Mouse (Mus musculus): Measurements from ENCODE around the gene 2410137M14Rik. TPM values are rescaled to one million over a fixed set of nuclear protein-coding genes. Genes with fewer than 3 reads are reported as not detected.

2410137M14Rik gene
- total and polyA plus RNA-seq, 3 experiments: 0.40 TPM; not detected in 2

DNA sequence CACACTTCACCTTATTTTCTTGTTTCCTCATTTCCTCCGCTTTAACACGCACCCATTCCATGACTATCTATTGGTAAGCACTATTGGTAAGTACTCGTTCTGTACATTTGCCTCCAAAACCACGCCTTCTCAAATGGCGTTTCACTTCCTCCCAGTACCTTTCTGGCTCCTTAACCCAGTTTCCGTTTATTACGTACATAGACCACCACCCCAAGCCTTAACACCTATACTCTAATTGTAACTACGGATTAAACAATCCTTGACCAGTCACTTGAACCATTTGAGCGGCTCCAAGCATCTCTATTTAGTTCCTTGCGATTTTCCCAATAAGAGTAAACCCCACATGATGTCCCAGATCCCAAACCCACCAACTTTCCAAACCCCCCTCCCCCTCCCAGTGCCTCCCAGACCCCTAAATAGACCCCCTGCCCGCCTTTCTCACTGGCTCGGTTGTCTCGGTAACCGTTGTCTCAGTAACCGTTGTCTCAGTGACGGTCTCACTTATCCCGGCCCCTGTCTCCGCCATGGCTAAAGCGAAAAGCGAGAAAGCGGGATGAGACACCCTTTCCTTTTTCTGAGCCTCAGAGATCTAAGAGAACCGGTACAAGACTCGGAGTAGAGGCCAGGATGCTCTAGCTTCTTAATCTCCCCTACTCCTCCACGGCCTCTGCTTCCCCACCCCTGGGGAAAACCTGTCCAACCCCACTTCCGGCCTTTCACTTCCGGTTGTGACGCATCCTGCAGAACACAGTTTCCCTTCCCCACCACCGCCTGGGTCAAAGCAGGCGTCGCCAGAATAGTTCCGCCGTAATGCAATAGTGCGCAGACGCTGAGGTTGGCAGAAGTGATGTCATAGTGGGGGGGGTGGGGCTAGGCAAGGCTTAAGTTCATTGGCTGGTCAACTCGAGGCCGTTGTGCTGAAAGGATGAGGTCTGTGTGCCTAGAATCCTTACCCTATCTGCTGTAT, 29.8 kb downstream of the 2410137M14Rik start, which contains the start of gene Ppp1r11:
Ppp1r11 (minus strand) TSS at position 761 of the 967 bp plus-strand sequence.
- Histone ChIP-seq H3K9ac (ENCODE audit: insufficient read depth, low read depth) (peak within 1 kb of the TSS; percentile 100), H3K4me2 (ENCODE audit: insufficient read depth, low read depth, poor library complexity, severe bottlenecking) (peak within 1 kb of the TSS; percentile 71), H3K79me2 (replicated peaks; ENCODE audit: control insufficient read depth, extremely low read depth, insufficient read depth, poor library complexity, severe bottlenecking) (peaks cover 20% of the 10 kb centered on the region), H3K4me1 (ENCODE audit: control insufficient read depth in 1 of 2, insufficient read depth in 2 of 2) (peaks cover 0 to 8% of the 10 kb centered on the region in 2 experiments; a peak in 2 of 4 replicates), H3K9me3 (replicated peaks; ENCODE audit: low read length) (no peaks in the 10 kb centered on the region), H3K27ac (ENCODE audit: insufficient read depth, low read depth) (peak within 1 kb of the TSS; percentile 84), H3K4me3 (replicated peaks in 1 of 3; ENCODE audit: low read depth in 2 of 3, low read length in 2 of 3, poor library complexity in 1 of 3) (peak within 1 kb of the TSS; percentile 72 to 98 (median 91)), H3K36me3 (replicated peaks in 1 of 2; ENCODE audit: control insufficient read depth in 1 of 2, insufficient read depth in 1 of 2, low read length in 1 of 2) (peaks cover 20 to 65% of the 10 kb centered on the region in 2 experiments), H3K27me3 (replicated peaks) (no peaks in the 10 kb centered on the region)
- dilution Hi-C loops (cut with MboI; ENCODE audit: extremely low pct_ligation_motif_present, extremely low pct_unique_long_range_greater_than_20kb, low sequenced_read_pairs) (no loop called here), in situ Hi-C loops (cut with MboI; ENCODE audit: low pct_ligation_motif_present, low pct_unique_long_range_greater_than_20kb, low sequenced_read_pairs) (no loop called here)
- DNase-seq (ENCODE audit: extremely low read depth): peak; percentile 99
- TF ChIP-seq UBTF (IDR thresholded peaks at IDR 0.05; ENCODE audit: low read depth, low read length) (no peak), NRF1 (IDR thresholded peaks at IDR 0.05; ENCODE audit: low read depth, low read length) (peak; percentile 88), EP300 (IDR thresholded peaks at IDR 0.05; ENCODE audit: low read length) (peak; percentile 42; the same call in 1 of the 2 replicates), TBP (conservative IDR thresholded peaks at IDR 0.05; ENCODE audit: low read depth, low read length) (peak; percentile 78), MAX (IDR thresholded peaks at IDR 0.05; ENCODE audit: low read length) (peak; percentile 47), E2F4 (IDR thresholded peaks at IDR 0.05; ENCODE audit: insufficient replicate concordance, low read depth, low read length) (no peak), PAX5 (IDR thresholded peaks at IDR 0.05; ENCODE audit: low read length) (no peak), ZMIZ1 (IDR thresholded peaks at IDR 0.05; ENCODE audit: low read depth, low read length) (peak; percentile 55), ETS1 (conservative IDR thresholded peaks at IDR 0.05; ENCODE audit: low read depth, low read length) (peak; percentile 71), SIN3A (IDR thresholded peaks at IDR 0.05; ENCODE audit: low read length) (peak; percentile 90), BHLHE40 (IDR thresholded peaks at IDR 0.05; ENCODE audit: low read depth, low read length) (no peak; the same call in 1 of the 2 replicates), USF2 (conservative IDR thresholded peaks at IDR 0.05; ENCODE audit: low read depth, low read length) (no peak), JUND (conservative IDR thresholded peaks at IDR 0.05; ENCODE audit: low read depth, low read length) (no peak; the same call in 1 of the 2 replicates), NELFE (IDR thresholded peaks at IDR 0.05; ENCODE audit: low read depth, low read length) (peak; percentile 61), TCF12 (IDR thresholded peaks at IDR 0.05; ENCODE audit: low read depth, low read length) (peak; percentile 86), ZKSCAN1 (IDR thresholded peaks at IDR 0.05; ENCODE audit: borderline replicate concordance, low read depth, low read length) (no peak), JUN (IDR thresholded peaks at IDR 0.05; ENCODE audit: insufficient read depth, low read depth, low read length) (no peak), ZC3H11A (IDR thresholded peaks at IDR 0.05; ENCODE audit: low read depth, low read length) (no peak), CHD1 (IDR thresholded peaks at IDR 0.05; ENCODE audit: low read depth, low read length) (peak; percentile 87; the same call in 1 of the 2 replicates), POLR2AphosphoS2 (IDR thresholded peaks at IDR 0.05; ENCODE audit: low read depth, low read length) (peak; percentile 90), RAD21 (IDR thresholded peaks at IDR 0.05; ENCODE audit: low read depth, low read length) (no peak), MYC (IDR thresholded peaks at IDR 0.05; ENCODE audit: low read depth, low read length) (0 out of 2 replicates have a peak, but pooled peaks have one; percentile 20), MXI1 (IDR thresholded peaks at IDR 0.05; ENCODE audit: low read depth, low read length) (peak; percentile 53; the same call in 1 of the 2 replicates), MAFK (IDR thresholded peaks at IDR 0.05; ENCODE audit: insufficient replicate concordance, low read length) (no peak), RCOR1 (conservative IDR thresholded peaks at IDR 0.05; ENCODE audit: low read depth, low read length) (no peak), USF1 (IDR thresholded peaks at IDR 0.05; ENCODE audit: low read depth, low read length) (no peak), GABPA (IDR thresholded peaks at IDR 0.05; ENCODE audit: insufficient replicate concordance, low read depth, low read length) (peak; percentile 54; the same call in 1 of the 2 replicates), CHD2 (IDR thresholded peaks at IDR 0.05; ENCODE audit: low read length) (peak; percentile 77), POLR2A (IDR thresholded peaks at IDR 0.05; ENCODE audit: low read depth, low read length) (peak; percentile 83), ELF1 (IDR thresholded peaks at IDR 0.05; ENCODE audit: low read depth, low read length) (peak; percentile 95), CTCF (conservative IDR thresholded peaks at IDR 0.05 in 1 of 2, IDR thresholded peaks at IDR 0.05 in 1 of 2; ENCODE audit: low read depth in 2 of 2, low read length in 2 of 2) (no peak), KAT2A (IDR thresholded peaks at IDR 0.05; ENCODE audit: insufficient replicate concordance, low read length) (peak; percentile 81; the same call in 1 of the 2 replicates), IRF4 (IDR thresholded peaks at IDR 0.05; ENCODE audit: low read depth, low read length) (peak; percentile 85), MAZ (IDR thresholded peaks at IDR 0.05; ENCODE audit: low read depth, low read length) (peak; percentile 80), HCFC1 (IDR thresholded peaks at IDR 0.05; ENCODE audit: low read depth, low read length) (peak; percentile 91), SMC3 (IDR thresholded peaks at IDR 0.05; ENCODE audit: low read depth, low read length) (no peak), MEF2A (IDR thresholded peaks at IDR 0.05; ENCODE audit: borderline replicate concordance, low read depth, low read length) (peak; percentile 83)
